Mouse (Mus musculus) MEL (cell line): Measurements from ENCODE around the gene Rab14.

Source experiments
- CTCF ChIP-seq, 3 experiments: IDR thresholded peaks in 2 of 3; conservative IDR thresholded peaks in 1 of 3; 2 replicates each; pipeline ENCODE4 v1.5.1; 2011 to 2012; ENCODE audit warnings: low read length in 3 of 3, low read depth in 2 of 3, mild to moderate bottlenecking in 2 of 3, improper control_type of control experiment in 1 of 3, inconsistent platforms in 1 of 3, mixed read lengths in 1 of 3, moderate library complexity in 1 of 3; ENCODE audit not compliant: control insufficient read depth in 1 of 3, insufficient read depth in 1 of 3, poor library complexity in 1 of 3, severe bottlenecking in 1 of 3
- EP300 ChIP-seq, 2 experiments: IDR thresholded peaks; 2 replicates each; pipeline ENCODE4 v1.6.1; 2011; ENCODE audit warnings: improper control_type of control experiment in 2 of 2, low read length in 2 of 2, low read depth in 1 of 2, mild to moderate bottlenecking in 1 of 2
- MXI1 ChIP-seq: IDR thresholded peaks from 2 replicates; pipeline ENCODE4 v1.6.1; 2011; ENCODE audit warnings: mild to moderate bottlenecking, low read depth, low read length, improper control_type of control experiment
- POLR2AphosphoS2 ChIP-seq: IDR thresholded peaks from 2 replicates; pipeline ENCODE4 v1.6.1; 2011; ENCODE audit warnings: low read length, improper control_type of control experiment
- ZKSCAN1 ChIP-seq: IDR thresholded peaks from 2 replicates; pipeline ENCODE4 v1.6.1; 2012; ENCODE audit warnings: low read depth, mild to moderate bottlenecking, inconsistent platforms, low read length, improper control_type of control experiment, moderate library complexity
- ZNF384 ChIP-seq: IDR thresholded peaks from 2 replicates; pipeline ENCODE4 v1.6.1; 2012; ENCODE audit warnings: low read depth, mild to moderate bottlenecking, inconsistent platforms, low read length, improper control_type of control experiment

DNA sequence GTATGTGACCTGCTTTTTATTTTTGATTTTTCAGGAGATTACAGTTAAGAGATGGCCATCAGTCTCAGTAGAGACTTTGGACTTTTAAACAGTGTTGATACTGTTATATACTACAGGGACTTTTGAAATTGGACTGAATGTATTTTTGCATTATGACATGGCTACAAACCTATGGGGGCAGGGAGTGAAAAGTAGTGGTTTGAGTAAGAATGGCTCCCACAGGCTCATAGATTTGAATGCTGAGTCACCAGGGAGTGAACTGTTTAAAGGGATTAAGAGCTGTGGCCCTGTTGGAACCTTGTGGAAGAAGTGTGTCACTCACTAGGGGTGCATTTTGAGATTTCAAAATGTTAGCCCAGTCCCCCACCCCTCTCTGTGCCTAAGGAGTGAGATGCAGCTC is 2.8 kb upstream of the Rab14 start:
- no peak for TF ChIP-seq ZNF384
- TF ChIP-seq EP300 (IDR thresholded peaks at IDR 0.05; ENCODE audit: low read depth in 1 of 2, low read length in 2 of 2) = no peak
- TF ChIP-seq POLR2AphosphoS2 = no peak
- no peak for TF ChIP-seq CTCF (IDR thresholded peaks at IDR 0.05 in 2 of 3, conservative IDR thresholded peaks at IDR 0.05 in 1 of 3; ENCODE audit: control insufficient read depth in 1 of 3, insufficient read depth in 1 of 3, low read depth in 2 of 3, low read length in 3 of 3, poor library complexity in 1 of 3, severe bottlenecking in 1 of 3)
- TF ChIP-seq MXI1 = no peak
- no peak for TF ChIP-seq ZKSCAN1
